Mouse (Mus musculus) ES-Bruce4 (cell line): ENCODE results near the gene Csnk2a1.
"Not testable (repeated sequence)": the region's sequence is repeated elsewhere in the genome, so short reads cannot be mapped to it uniquely, and the experiment has no call there.

Experiments
- CTCF ChIP-seq: IDR thresholded peaks from one replicate; pipeline ENCODE4 v1.8.1; 2011; ENCODE audit warnings: low read depth, low read length
- POLR2A ChIP-seq: IDR thresholded peaks from one replicate; pipeline ENCODE4 v1.8.1; 2011; ENCODE audit warnings: low read length; ENCODE audit not compliant: insufficient read depth

DNA sequence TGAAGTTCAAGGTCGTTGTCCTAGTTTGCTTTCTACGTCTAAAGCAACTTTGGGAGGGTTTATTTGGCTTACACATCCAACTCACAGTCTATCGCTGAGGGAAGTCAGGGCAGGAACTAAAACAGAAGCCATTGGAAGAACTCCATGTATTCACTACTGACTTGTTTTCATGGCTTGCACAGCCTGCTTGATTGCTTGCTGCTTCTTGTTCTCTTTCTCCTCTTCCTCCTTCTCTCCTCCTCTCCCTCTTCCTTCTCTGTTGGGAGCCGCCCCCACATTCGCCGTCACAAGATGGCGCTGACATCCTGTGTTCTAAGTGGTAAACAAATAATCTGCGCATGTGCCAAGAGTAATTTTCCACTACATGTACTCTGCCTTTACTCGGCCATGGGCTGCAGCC lies 20.5 kb upstream of the Csnk2a1 start:
- TF ChIP-seq CTCF, POLR2A: not testable (repeated sequence)
